Mouse (Mus musculus): ENCODE results near the gene Abcb9. TPM values are rescaled to one million over a fixed set of nuclear protein-coding genes. Genes with fewer than 3 reads are reported as not detected.

The Abcb9 gene
- polyA plus RNA-seq, 1 experiment from 2014 or later, result 1.1 TPM

Other genes with a start within 250 kb of the Abcb9 start
- not detected in 2 replicates for gene Hcar2, start 230.3 kb downstream of the Abcb9 start, polyA plus RNA-seq (2014; fragmentation: Nextera tagmentation; extraction: Ambion mirVana)
- 0.06 TPM in 1 of 2 replicates, not detected in the other for gene Hcar1, start 215.8 kb downstream of the Abcb9 start, polyA plus RNA-seq (2014; fragmentation: Nextera tagmentation; extraction: Ambion mirVana)
- gene Denr, start 188.6 kb downstream of the Abcb9 start, polyA plus RNA-seq (2014; fragmentation: Nextera tagmentation; extraction: Ambion mirVana), result 104 and 110 TPM in 2 replicates
- 0.93 and 1.2 TPM in 2 replicates for gene Gm43518, start 168.4 kb downstream of the Abcb9 start, polyA plus RNA-seq (2014; fragmentation: Nextera tagmentation; extraction: Ambion mirVana)
- gene Ccdc62, start 165.1 kb downstream of the Abcb9 start, polyA plus RNA-seq (2014; fragmentation: Nextera tagmentation; extraction: Ambion mirVana), result 6.0 and 6.4 TPM in 2 replicates
- gene Hip1r, start 122.2 kb downstream of the Abcb9 start, polyA plus RNA-seq (2014; fragmentation: Nextera tagmentation; extraction: Ambion mirVana), result 2.7 and 2.9 TPM in 2 replicates
- 43.3 and 48.2 TPM in 2 replicates for gene Vps37b, start 63.5 kb downstream of the Abcb9 start, polyA plus RNA-seq (2014; fragmentation: Nextera tagmentation; extraction: Ambion mirVana)
- 13.6 and 14.8 TPM in 2 replicates for gene Ogfod2, start 16.5 kb upstream of the Abcb9 start, polyA plus RNA-seq (2014; fragmentation: Nextera tagmentation; extraction: Ambion mirVana)
- gene Arl6ip4, start 20.3 kb upstream of the Abcb9 start, polyA plus RNA-seq (2014; fragmentation: Nextera tagmentation; extraction: Ambion mirVana), result 65.7 and 74.6 TPM in 2 replicates
- gene Pitpnm2, start 154.0 kb upstream of the Abcb9 start, polyA plus RNA-seq (2014; fragmentation: Nextera tagmentation; extraction: Ambion mirVana), result 7.0 and 7.8 TPM in 2 replicates
- 11.5 and 15.5 TPM in 2 replicates for gene Mphosph9, start 232.2 kb upstream of the Abcb9 start, polyA plus RNA-seq (2014; fragmentation: Nextera tagmentation; extraction: Ambion mirVana)
- 14.8 and 19.1 TPM in 2 replicates for gene 2810006K23Rik, start 232.3 kb upstream of the Abcb9 start, polyA plus RNA-seq (2014; fragmentation: Nextera tagmentation; extraction: Ambion mirVana)